Mouse (Mus musculus) left cerebral cortex, postnatal 14 days (tissue): ENCODE measurements around the gene Man1c1. TPM values are rescaled to one million over a fixed set of nuclear protein-coding genes. Genes with fewer than 3 reads are reported as not detected.

Experiments used
- DNase-seq, 2 experiments: peaks; one replicate each; pipeline ENCODE4 v3.0.0; 2021 to 2022; ENCODE audit warnings: low spot score in 2 of 2, mixed read lengths in 1 of 2
- intact Hi-C: fragments of 180-260 bp; cut with DNase I; formaldehyde crosslinking; loops from one replicate; pipeline ENCODE4 v1.15.1; 2025
- total RNA-seq, 2 experiments: library from RNA; stranded (reverse); gene quantifications; 2 replicates each; pipeline ENCODE4 v1.2.3; 2021

Gene Man1c1
- total RNA-seq, 2 experiments from 2014 or later = 33.7 to 38.0 TPM

- DNase-seq = no peak
- intact Hi-C loops = no loop called here
These were observed 165.0 kb downstream of the Man1c1 start for GRCm38 (mm10) chr4:134538997-134539580.

GRCm38 (mm10) chr4:134535787-134536151, 168.3 kb downstream of the Man1c1 start:
- peak; percentile 54 to 88 for DNase-seq
- intact Hi-C loops = no loop called here

GRCm38 (mm10) chr4:134534932-134535786, 168.9 kb downstream of the Man1c1 start, which contains the start of gene Mtfr1l:
TSS of gene Mtfr1l (minus strand) at chr4:134535387.
- intact Hi-C loops = no loop called here
- peak; percentile 95 to 96 for DNase-seq

- intact Hi-C loops = no loop called here
- peak; percentile 49 to 56 for DNase-seq
These were observed 169.8 kb downstream of the Man1c1 start for GRCm38 (mm10) chr4:134534124-134534886.

GRCm38 (mm10) chr4:134533421-134533820, 170.7 kb downstream of the Man1c1 start:
- DNase-seq = no peak
- intact Hi-C loops = no loop called here

- DNase-seq = no peak
- intact Hi-C loops = no loop called here
These were observed 171.2 kb downstream of the Man1c1 start for GRCm38 (mm10) chr4:134532928-134533327.

- DNase-seq = no peak
- intact Hi-C loops = no loop called here
These were observed 177.9 kb downstream of the Man1c1 start for GRCm38 (mm10) chr4:134526220-134526619.

- DNase-seq = no peak
- intact Hi-C loops = no loop called here
These were observed 178.3 kb downstream of the Man1c1 start for GRCm38 (mm10) chr4:134525806-134526205.

- DNase-seq = no peak
- intact Hi-C loops = no loop called here
These were observed 180.6 kb downstream of the Man1c1 start for GRCm38 (mm10) chr4:134523447-134523846.

- DNase-seq = peak in 1 of 2 experiments; percentile 62
- intact Hi-C loops = no loop called here
These were observed 184.8 kb downstream of the Man1c1 start for GRCm38 (mm10) chr4:134519281-134519680.

GRCm38 (mm10) chr4:134518541-134518940, 185.5 kb downstream of the Man1c1 start:
- peak in 1 of 2 experiments; percentile 43 for DNase-seq
- intact Hi-C loops = no loop called here

- intact Hi-C loops = no loop called here
- peak in 1 of 2 experiments; percentile 46 for DNase-seq
These were observed 186.4 kb downstream of the Man1c1 start for GRCm38 (mm10) chr4:134517719-134518118.

GRCm38 (mm10) chr4:134516981-134517380, 187.1 kb downstream of the Man1c1 start:
- intact Hi-C loops = no loop called here
- DNase-seq = peak; percentile 57 to 68

- intact Hi-C loops = no loop called here
- no peak for DNase-seq
These were observed 188.5 kb downstream of the Man1c1 start for GRCm38 (mm10) chr4:134515614-134516013.

GRCm38 (mm10) chr4:134514309-134514930, 189.7 kb downstream of the Man1c1 start:
- intact Hi-C loops = no loop called here
- DNase-seq = no peak

GRCm38 (mm10) chr4:134512798-134513197, 191.3 kb downstream of the Man1c1 start:
- peak; percentile 64 to 66 for DNase-seq
- intact Hi-C loops = no loop called here

GRCm38 (mm10) chr4:134511730-134512129, 192.4 kb downstream of the Man1c1 start:
- intact Hi-C loops = no loop called here
- DNase-seq = no peak
